Mouse (Mus musculus): ENCODE results near the gene Ugt1a9. TPM values are rescaled to one million over a fixed set of nuclear protein-coding genes. Genes with fewer than 3 reads are reported as not detected.

Gene Ugt1a9
- total RNA-seq, 2 experiments from 2014 or later, result not detected

- intact Hi-C loops (cut with DNase I), result no loop called here
- peak in 1 of 2 experiments; percentile 45 for DNase-seq (ENCODE audit: extremely low spot score in 1 of 2, low spot score in 2 of 2)
These were observed 157.5 kb downstream of the Ugt1a9 start for GRCm38 (mm10) chr1:88228121-88228520.

DNA sequence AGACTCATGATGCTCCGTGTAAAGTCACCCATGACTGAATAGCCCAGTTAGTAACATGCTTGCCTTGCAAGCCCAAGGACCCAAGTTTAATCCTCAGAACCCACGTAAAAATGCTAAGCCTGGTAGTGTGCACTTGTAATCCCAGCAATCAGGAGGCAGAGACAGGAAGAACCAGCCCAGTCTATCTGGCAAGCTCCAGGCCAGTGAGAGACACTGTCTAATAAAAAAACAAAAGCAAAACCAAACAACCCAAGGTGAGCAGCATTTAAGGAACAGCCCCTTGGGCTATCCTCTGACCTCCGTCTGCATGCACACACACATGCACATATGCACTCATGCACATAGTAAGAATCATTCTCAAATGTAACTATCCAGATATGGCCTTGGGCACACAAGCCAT is 159.0 kb downstream of the Ugt1a9 start:
- intact Hi-C loops (cut with DNase I), result no loop called here
- DNase-seq (ENCODE audit: extremely low spot score in 1 of 2, low spot score in 2 of 2), result no peak

DNA sequence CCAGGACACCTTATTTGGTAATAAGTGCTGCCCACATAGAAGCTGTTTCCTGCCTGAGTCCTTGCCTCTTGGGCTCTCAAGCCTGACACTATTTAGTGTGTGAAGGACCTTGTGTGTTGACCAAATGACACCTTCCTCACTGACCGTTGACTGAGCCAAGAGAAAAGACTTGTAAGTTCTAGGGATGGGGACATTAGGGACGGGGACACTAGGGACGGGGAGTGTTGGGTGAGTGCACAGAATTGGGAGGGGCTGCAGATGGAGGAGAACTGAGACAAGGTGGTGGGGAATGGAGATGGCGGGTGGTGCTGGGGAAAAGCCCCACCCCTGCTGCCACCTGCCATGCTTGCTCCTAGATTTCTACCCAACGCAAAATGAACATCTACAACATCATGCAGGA is 159.4 kb downstream of the Ugt1a9 start:
- intact Hi-C loops (cut with DNase I), result no loop called here
- DNase-seq (ENCODE audit: extremely low spot score in 1 of 2, low spot score in 2 of 2), result peak in 1 of 2 experiments; percentile 60

- intact Hi-C loops (cut with DNase I), result no loop called here
These were observed 159.8 kb downstream of the Ugt1a9 start for GRCm38 (mm10) chr1:88230421-88230820.

DNA sequence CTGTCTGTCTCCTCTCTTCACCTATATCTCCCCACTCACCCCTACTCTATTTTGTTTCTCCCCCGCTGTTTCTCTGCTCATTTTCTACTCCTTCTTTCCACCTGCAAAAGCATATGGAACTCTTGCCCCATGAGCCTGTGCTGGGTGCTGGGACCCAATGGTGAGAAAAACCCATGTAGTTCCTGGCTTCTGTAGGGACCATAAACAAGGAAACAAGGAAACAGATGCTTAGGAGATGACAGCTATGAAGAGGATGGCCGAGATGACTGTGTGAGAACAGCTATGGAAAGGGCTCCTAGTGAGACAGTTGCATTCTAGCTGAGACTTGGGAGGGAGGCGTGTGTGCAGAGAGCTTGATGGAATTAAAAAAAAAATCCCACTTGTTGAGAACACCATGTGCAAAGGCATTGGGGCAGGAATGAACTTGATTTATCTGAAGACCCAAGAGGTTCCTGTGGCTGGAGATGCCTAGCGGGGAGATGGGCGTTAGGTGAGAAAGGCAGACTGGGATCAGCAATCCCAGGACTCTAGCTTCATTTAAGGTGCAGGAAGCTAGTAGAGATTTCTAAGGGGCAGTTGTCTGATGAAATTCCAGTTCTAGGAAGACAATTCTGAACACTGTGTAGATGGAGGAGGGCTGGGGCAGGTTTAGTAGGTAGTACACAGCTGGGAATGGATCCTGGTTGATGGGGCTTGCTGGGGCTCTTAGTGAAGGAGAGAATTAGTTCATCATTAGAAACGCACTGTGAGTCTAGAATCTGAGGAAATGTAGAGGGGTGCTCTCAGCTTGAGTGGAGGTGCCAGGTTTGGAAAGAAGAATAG is 160.6 kb downstream of the Ugt1a9 start:
- peak in 1 of 2 experiments; percentile 30 for DNase-seq (ENCODE audit: extremely low spot score in 1 of 2, low spot score in 2 of 2)
- intact Hi-C loops (cut with DNase I), result no loop called here

More at GRCm38 (mm10) chr1:88230421-88230820, 159.8 kb downstream of the Ugt1a9 start:
- peak in 1 of 2 experiments; percentile 38 for DNase-seq (ENCODE audit: extremely low spot score in 1 of 2, low spot score in 2 of 2)

DNA sequence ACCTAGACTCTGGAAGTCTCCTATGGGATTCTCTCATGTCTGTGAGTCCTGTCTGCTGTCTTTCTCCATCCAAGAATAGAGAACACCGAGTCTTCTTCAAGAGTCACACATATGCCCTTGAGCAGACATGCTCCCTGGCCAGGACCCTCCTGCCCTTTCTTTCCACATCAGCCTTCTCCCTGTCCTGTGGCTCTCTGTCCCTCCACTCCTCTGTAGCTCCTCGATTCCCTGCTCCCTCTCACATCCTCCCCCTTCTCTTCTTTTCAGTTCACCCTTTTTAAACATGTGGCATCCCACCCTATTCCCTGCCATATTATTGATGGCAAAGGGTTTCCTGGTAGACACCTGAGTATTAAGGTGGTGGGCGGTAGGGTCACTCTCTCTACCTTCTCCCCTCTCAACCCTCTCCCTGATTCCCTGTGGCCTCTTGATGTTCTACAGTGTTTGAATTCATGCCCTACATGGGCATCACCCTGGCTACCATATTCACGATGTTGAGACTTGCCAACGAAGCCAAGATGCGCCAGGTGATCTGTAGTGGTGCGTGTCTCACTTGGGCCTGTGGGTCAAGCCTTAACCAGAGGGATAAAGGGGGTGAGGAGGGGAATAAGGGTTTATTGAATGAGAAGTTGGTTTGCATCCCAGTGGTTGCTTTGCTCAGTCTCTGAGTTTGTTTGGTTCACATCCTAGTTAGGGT is 161.4 kb downstream of the Ugt1a9 start:
- intact Hi-C loops (cut with DNase I), result no loop called here
- peak in 1 of 2 experiments; percentile 39 for DNase-seq (ENCODE audit: extremely low spot score in 1 of 2, low spot score in 2 of 2)

GRCm38 (mm10) chr1:88232664-88233380 is 162.2 kb downstream of the Ugt1a9 start:
- peak in 1 of 2 experiments; percentile 46 for DNase-seq (ENCODE audit: extremely low spot score in 1 of 2, low spot score in 2 of 2)
- intact Hi-C loops (cut with DNase I), result no loop called here

GRCm38 (mm10) chr1:88233421-88234247 is 163.0 kb downstream of the Ugt1a9 start:
- intact Hi-C loops (cut with DNase I), result no loop called here
- DNase-seq (ENCODE audit: extremely low spot score in 1 of 2, low spot score in 2 of 2), result peak in 1 of 2 experiments; percentile 85

- peak in 1 of 2 experiments; percentile 25 for DNase-seq (ENCODE audit: extremely low spot score in 1 of 2, low spot score in 2 of 2)
- intact Hi-C loops (cut with DNase I), result no loop called here
These were observed 163.6 kb downstream of the Ugt1a9 start for GRCm38 (mm10) chr1:88234248-88234610.

DNA sequence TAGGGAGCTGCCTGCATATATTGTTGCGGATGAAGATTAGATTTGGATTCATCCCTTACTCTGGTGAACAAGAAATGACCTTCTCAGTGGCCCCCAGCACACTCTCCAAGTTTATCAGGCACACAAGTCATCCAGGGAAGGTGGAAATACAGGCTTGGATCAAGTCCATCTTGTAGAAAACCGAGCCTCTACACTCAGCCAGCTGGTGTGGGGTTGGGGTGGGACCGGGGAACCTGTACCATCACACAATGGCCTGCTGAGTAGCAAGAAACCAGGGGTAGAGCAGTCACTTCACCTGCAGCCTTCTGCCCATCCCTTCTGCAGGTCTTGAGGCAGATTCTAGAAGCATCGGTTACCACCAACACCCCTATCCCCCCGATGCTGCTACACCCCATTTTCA is 164.0 kb downstream of the Ugt1a9 start:
- peak in 1 of 2 experiments; percentile 45 for DNase-seq (ENCODE audit: extremely low spot score in 1 of 2, low spot score in 2 of 2)
- intact Hi-C loops (cut with DNase I), result no loop called here

DNA sequence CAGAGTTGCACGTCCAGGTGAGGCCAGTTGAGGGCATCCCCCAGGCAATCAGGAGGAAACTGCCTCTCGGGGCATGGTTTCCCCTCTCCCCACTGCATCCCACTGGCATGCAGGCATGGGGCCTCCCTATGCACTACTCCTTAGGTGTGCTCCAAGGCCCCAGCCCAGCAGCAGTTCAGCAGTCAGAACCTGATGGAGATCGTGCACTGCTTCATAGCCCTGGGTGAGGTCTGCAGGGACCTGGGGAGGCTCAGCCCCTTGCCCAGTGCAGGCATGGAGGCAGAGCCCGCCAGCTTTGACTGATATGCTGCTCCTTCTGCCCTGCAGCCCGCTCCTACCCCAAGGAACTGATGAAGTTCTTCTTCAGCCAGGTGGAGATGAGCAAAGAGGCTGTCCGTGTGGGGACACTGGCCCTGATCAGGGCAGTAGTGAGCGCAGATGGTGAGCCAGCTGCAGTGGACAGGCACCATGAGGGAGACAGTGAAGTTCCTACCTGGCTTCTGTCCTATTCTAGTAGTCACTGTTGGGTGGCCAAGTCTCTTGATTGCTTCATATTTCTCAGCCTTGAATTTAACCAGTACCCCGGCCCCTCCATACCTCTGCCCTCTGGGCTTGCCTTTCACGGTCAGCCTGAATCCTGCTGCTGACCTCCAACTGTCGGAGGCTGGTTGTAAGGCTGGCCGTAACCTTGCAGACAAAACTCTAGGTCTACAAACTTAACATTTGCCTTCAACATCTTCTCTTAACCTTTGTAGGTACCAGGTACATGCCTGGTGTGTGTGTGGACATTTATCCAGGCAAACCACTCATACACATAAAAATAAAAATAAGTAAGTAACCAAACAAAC is 164.7 kb downstream of the Ugt1a9 start:
- intact Hi-C loops (cut with DNase I), result no loop called here

GRCm38 (mm10) chr1:88235894-88236415 is 165.4 kb downstream of the Ugt1a9 start:
- intact Hi-C loops (cut with DNase I), result no loop called here

More for the DNA sequence above, 164.7 kb downstream of the Ugt1a9 start:
- peak in 1 of 2 experiments; percentile 65 for DNase-seq (ENCODE audit: extremely low spot score in 1 of 2, low spot score in 2 of 2)

DNA sequence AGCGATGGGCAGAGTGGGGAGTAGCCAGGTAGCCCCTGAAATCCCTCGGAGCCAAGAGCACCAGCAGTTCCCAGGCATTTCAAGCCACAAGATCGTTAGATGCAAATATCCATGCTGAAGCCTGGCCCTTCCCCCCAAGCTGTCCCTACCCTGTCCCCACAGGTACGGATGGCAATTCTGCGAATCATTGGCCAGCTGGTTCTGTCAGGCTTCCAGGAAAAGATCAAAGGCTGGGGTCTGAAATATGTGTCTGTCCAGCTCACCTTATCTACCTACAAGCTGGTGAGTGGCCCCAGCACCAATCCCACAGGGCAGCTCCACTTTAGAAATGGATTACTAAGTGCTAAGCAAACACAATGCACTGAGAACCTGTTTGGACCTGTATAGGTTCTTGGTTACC is 166.7 kb downstream of the Ugt1a9 start:
- intact Hi-C loops (cut with DNase I), result no loop called here
- DNase-seq (ENCODE audit: extremely low spot score in 1 of 2, low spot score in 2 of 2), result peak in 1 of 2 experiments; percentile 48

More at GRCm38 (mm10) chr1:88235894-88236415, 165.4 kb downstream of the Ugt1a9 start:
- DNase-seq (ENCODE audit: extremely low spot score in 1 of 2, low spot score in 2 of 2), result peak in 1 of 2 experiments; percentile 21

DNA sequence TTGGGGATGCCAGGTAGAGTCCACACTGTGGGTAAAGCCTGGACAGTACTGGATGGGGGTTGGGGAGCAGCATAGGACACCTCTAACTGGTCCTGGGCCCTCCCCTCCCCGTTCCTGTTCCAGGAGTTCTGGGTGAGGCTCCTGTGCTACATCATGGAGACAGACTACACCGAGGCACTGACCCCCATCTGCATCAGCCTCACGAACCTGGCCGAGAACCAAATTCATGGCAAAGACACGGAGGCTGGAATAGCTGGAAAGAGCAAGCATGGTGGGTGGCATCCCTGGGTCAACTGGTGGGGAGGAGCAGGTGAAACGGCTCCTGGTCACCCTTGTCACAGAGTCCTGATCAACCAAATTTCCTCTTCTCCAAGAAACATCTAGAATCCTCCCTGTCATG is 168.2 kb downstream of the Ugt1a9 start:
- peak in 1 of 2 experiments; percentile 73 for DNase-seq (ENCODE audit: extremely low spot score in 1 of 2, low spot score in 2 of 2)
- intact Hi-C loops (cut with DNase I), result no loop called here

DNA sequence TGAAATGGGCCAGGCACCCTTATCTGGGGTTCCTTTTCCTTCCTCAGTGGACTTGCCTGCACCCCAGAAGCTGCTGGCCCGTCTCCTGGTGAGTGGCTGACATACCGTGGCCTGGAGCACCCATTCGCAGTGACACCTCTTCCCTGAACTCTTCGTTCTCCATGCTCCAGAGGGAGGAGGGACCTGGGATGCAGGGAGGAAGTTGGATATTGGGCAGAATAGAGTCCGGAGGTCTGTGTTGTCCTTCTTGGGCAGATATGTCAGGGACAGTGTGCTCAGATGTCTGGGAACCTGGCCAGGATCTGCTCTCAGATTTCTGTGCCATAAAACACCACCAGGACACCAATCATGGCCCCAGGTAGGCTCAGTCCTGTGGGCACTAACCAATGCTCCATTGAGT is 169.5 kb downstream of the Ugt1a9 start:
- intact Hi-C loops (cut with DNase I), result no loop called here
- peak in 1 of 2 experiments; percentile 57 for DNase-seq (ENCODE audit: extremely low spot score in 1 of 2, low spot score in 2 of 2)

- DNase-seq (ENCODE audit: extremely low spot score in 1 of 2, low spot score in 2 of 2), result peak in 1 of 2 experiments; percentile 51
- intact Hi-C loops (cut with DNase I), result no loop called here
These were observed 170.0 kb downstream of the Ugt1a9 start for GRCm38 (mm10) chr1:88240579-88240978.

GRCm38 (mm10) chr1:88243861-88244260 is 173.3 kb downstream of the Ugt1a9 start:
- DNase-seq (ENCODE audit: extremely low spot score in 1 of 2, low spot score in 2 of 2), result peak in 1 of 2 experiments; percentile 55
- intact Hi-C loops (cut with DNase I), result no loop called here
